Mouse (Mus musculus) brain, adult 10 weeks (tissue): ENCODE data around the gene Kmo. TPM values are rescaled to one million over a fixed set of nuclear protein-coding genes. Genes with fewer than 3 reads are reported as not detected.

ENCODE experiments used
- polyA plus RNA-seq: library from polyadenylated mRNA; stranded (reverse); fragments of 350-450 nt; fragmentation: Illumina TruSeq; extraction: RNeasy Lipid Tissue Mini Kit (QIAGEN cat#74804); gene quantifications from one replicate; pipeline ENCODE4 v1.2.3, GENCODE M21; 2015; ENCODE audit warnings: low read depth, low replicate concordance

Kmo gene
- polyA plus RNA-seq = 0.88 TPM

GRCm38 (mm10) chr1:175619814-175620431 lies at the start of gene Kmo:
Gene Kmo (plus strand): TSS chr1:175620381.

GRCm38 (mm10) chr1:175625257-175625879 lies 5.2 kb downstream of the Kmo start, which contains the start of gene Fh1:
Gene Fh1 (minus strand): TSS chr1:175625635.

GRCm38 (mm10) chr1:175692246-175692996 lies 72.2 kb downstream of the Kmo start, which contains the start of the genes Opn3 and Chml:
Gene Opn3 (minus strand): TSS chr1:175692776.
Gene Chml (minus strand): TSS chr1:175692901.

GRCm38 (mm10) chr1:175698293-175698692 lies 78.1 kb downstream of the Kmo start, which contains the start of gene Wdr64:
Gene Wdr64 (plus strand): TSS chr1:175698593.

Other genes with a start within 250 kb of the Kmo start
- gene Rgs7, start 127.9 kb upstream of the Kmo start, polyA plus RNA-seq = 90.1 TPM
- gene Fh1, start 5.3 kb downstream of the Kmo start, polyA plus RNA-seq = 136 TPM
- gene Opn3, start 72.4 kb downstream of the Kmo start, polyA plus RNA-seq = 6.9 TPM
- gene Chml, start 72.5 kb downstream of the Kmo start, polyA plus RNA-seq = 7.7 TPM
- not detected for gene Wdr64, start 78.2 kb downstream of the Kmo start, polyA plus RNA-seq